Mouse (Mus musculus) midbrain, embryonic 13.5 days (tissue): ENCODE measurements around the gene Gast. TPM values are rescaled to one million over a fixed set of nuclear protein-coding genes. Genes with fewer than 3 reads are reported as not detected.

Source experiments
- ATAC-seq: fragments of 200-750 bp; cut with Nextera tagmentation; 2 replicates; pipeline ENCODE4 v1.8.0; 2017; ENCODE audit warnings: mild to moderate bottlenecking, moderate TSS enrichment, moderate library complexity
- H3K27ac ChIP-seq: fragments of 300-500 bp; sonication (generic); 2 replicates; pipeline ENCODE4 v1.5.1; 2015; ENCODE audit warnings: inconsistent platforms, mild to moderate bottlenecking, moderate library complexity
- H3K27me3 ChIP-seq: fragments of 300-500 bp; sonication (generic); 2 replicates; pipeline ENCODE4 v1.6.1; 2015; ENCODE audit warnings: mild to moderate bottlenecking, inconsistent platforms
- H3K36me3 ChIP-seq: fragments of 300-500 bp; sonication (generic); 2 replicates; pipeline ENCODE4 v1.6.1; 2015; ENCODE audit warnings: mild to moderate bottlenecking, inconsistent platforms
- H3K4me1 ChIP-seq: fragments of 300-500 bp; sonication (generic); replicated peaks from 2 replicates; pipeline ENCODE4 v1.6.1; 2015; ENCODE audit warnings: inconsistent platforms
- H3K4me2 ChIP-seq: fragments of 300-500 bp; sonication (generic); replicated peaks from 2 replicates; pipeline ENCODE4 v1.6.1; 2015; ENCODE audit warnings: moderate library complexity, mild to moderate bottlenecking, inconsistent platforms
- H3K4me3 ChIP-seq: fragments of 300-500 bp; sonication (generic); replicated peaks from 2 replicates; pipeline ENCODE4 v1.5.1; 2015; ENCODE audit warnings: mild to moderate bottlenecking, inconsistent platforms
- H3K9ac ChIP-seq: fragments of 300-500 bp; sonication (generic); replicated peaks from 2 replicates; pipeline ENCODE4 v1.6.1; 2015; ENCODE audit warnings: mild to moderate bottlenecking, inconsistent platforms
- H3K9me3 ChIP-seq: fragments of 300-500 bp; sonication (generic); 2 replicates; pipeline ENCODE4 v1.6.1; 2016; ENCODE audit warnings: mild to moderate bottlenecking, inconsistent platforms
- WGBS: fragments of 180-500 bp; shearing (Covaris S2); methylation state at CpG from one replicate; pipeline ENCODE4 v1.1.7; 2015; 5-methylcytosine and 5-hydroxymethylcytosine counted together
- polyA plus RNA-seq: library from polyadenylated mRNA; unstranded; fragments of >200 nt; fragmentation: Nextera tagmentation; extraction: Ambion mirVana; gene quantifications from 2 replicates; pipeline ENCODE4 v1.2.1, GENCODE M21; 2015

Gene Gast
- polyA plus RNA-seq: 1.2 and 2.5 TPM in 2 replicates

GRCm38 (mm10) chr11:100333944-100334457, at the start of gene Gast:
TSS of gene Gast (plus strand) at chr11:100334407.
- peak within 1 kb of the TSS; percentile 19 for H3K4me2 ChIP-seq
- 73% methylated on average over 6 of the region's 6 CpGs for WGBS

GRCm38 (mm10) chr11:100284988-100285387, 49.2 kb upstream of the Gast start:
- Histone ChIP-seq H3K4me3 (no peak overlapping the region), H3K27me3 (no peaks in the 10 kb centered on the region), H3K36me3 (no peaks in the 10 kb centered on the region), H3K27ac (no peak overlapping the region), H3K9ac (no peak overlapping the region), H3K4me2 (no peak overlapping the region), H3K4me1 (peaks cover 3% of the 10 kb centered on the region; the same call in 1 of the 2 replicates), H3K9me3 (no peaks in the 10 kb centered on the region)
- 85% methylated on average over 4 of the region's 4 CpGs for WGBS
- no peak for ATAC-seq

More at GRCm38 (mm10) chr11:100333944-100334457, at the start of gene Gast:
- peak within 1 kb of the TSS; percentile 96 for H3K27ac ChIP-seq
- ATAC-seq: no peak
- peaks cover 57% of the 10 kb centered on the region for H3K4me1 ChIP-seq
- H3K9ac ChIP-seq: no peak within 1 kb of the TSS
- H3K36me3 ChIP-seq: no peaks in the 10 kb centered on the region
- no peak within 1 kb of the TSS for H3K4me3 ChIP-seq
- H3K27me3 ChIP-seq: no peaks in the 10 kb centered on the region
- H3K9me3 ChIP-seq: no peaks in the 10 kb centered on the region

GRCm38 (mm10) chr11:100287024-100287423, 47.2 kb upstream of the Gast start:
- 36% methylated on average over 10 of the region's 10 CpGs for WGBS
- Histone ChIP-seq H3K4me3 (no peak overlapping the region), H3K9me3 (no peaks in the 10 kb centered on the region), H3K4me2 (no peak overlapping the region), H3K9ac (no peak overlapping the region), H3K4me1 (peaks cover 3% of the 10 kb centered on the region; the same call in 1 of the 2 replicates), H3K27me3 (no peaks in the 10 kb centered on the region), H3K36me3 (no peaks in the 10 kb centered on the region), H3K27ac (no peak overlapping the region)
- no peak for ATAC-seq

- ATAC-seq: no peak
- H3K4me2 ChIP-seq: no peak overlapping the region
- H3K9me3 ChIP-seq: no peaks in the 10 kb centered on the region
- 90% methylated on average over 6 of the region's 6 CpGs for WGBS
- no peaks in the 10 kb centered on the region for H3K27me3 ChIP-seq
- H3K9ac ChIP-seq: no peak overlapping the region
- H3K27ac ChIP-seq: no peak overlapping the region
- H3K4me3 ChIP-seq: no peak overlapping the region
- peaks cover 12% of the 10 kb centered on the region for H3K4me1 ChIP-seq
- no peaks in the 10 kb centered on the region for H3K36me3 ChIP-seq
Observed at GRCm38 (mm10) chr11:100288942-100289341, 45.3 kb upstream of the Gast start.

GRCm38 (mm10) chr11:100290235-100290634, 44.0 kb upstream of the Gast start:
- Histone ChIP-seq H3K27me3 (no peaks in the 10 kb centered on the region), H3K9ac (no peak overlapping the region), H3K4me2 (no peak overlapping the region), H3K4me3 (no peak overlapping the region), H3K36me3 (no peaks in the 10 kb centered on the region), H3K9me3 (no peaks in the 10 kb centered on the region), H3K27ac (no peak overlapping the region), H3K4me1 (peaks cover 12% of the 10 kb centered on the region)
- no peak for ATAC-seq
- WGBS: 32% methylated on average over 5 of the region's 5 CpGs

- Histone ChIP-seq H3K9ac (no peak overlapping the region), H3K9me3 (no peaks in the 10 kb centered on the region), H3K27ac (no peak overlapping the region), H3K36me3 (no peaks in the 10 kb centered on the region), H3K4me1 (peaks cover 9% of the 10 kb centered on the region), H3K27me3 (no peaks in the 10 kb centered on the region), H3K4me2 (no peak overlapping the region), H3K4me3 (no peak overlapping the region)
- 42% methylated on average over 6 of the region's 6 CpGs for WGBS
- ATAC-seq: no peak
Observed at GRCm38 (mm10) chr11:100292884-100293283, 41.3 kb upstream of the Gast start.

- peak overlapping the region; percentile 31; the same call in 1 of the 2 replicates for H3K4me2 ChIP-seq
- no peak overlapping the region for H3K27ac ChIP-seq
- no peaks in the 10 kb centered on the region for H3K9me3 ChIP-seq
- H3K4me3 ChIP-seq: no peak overlapping the region
- no peaks in the 10 kb centered on the region for H3K36me3 ChIP-seq
- H3K27me3 ChIP-seq: no peaks in the 10 kb centered on the region
- peaks cover 12% of the 10 kb centered on the region for H3K4me1 ChIP-seq
- no peak overlapping the region for H3K9ac ChIP-seq
- 4% methylated on average over 10 of the region's 10 CpGs for WGBS
- peak; percentile 38 for ATAC-seq
Observed at GRCm38 (mm10) chr11:100295308-100295707, 38.9 kb upstream of the Gast start.

GRCm38 (mm10) chr11:100297801-100298200, 36.4 kb upstream of the Gast start:
- peak; percentile 1; the same call in 1 of the 2 replicates for ATAC-seq
- Histone ChIP-seq H3K36me3 (no peaks in the 10 kb centered on the region), H3K4me2 (peak overlapping the region; percentile 29), H3K9me3 (no peaks in the 10 kb centered on the region), H3K4me1 (peaks cover 9% of the 10 kb centered on the region), H3K27me3 (peaks cover 3% of the 10 kb centered on the region; the same call in 1 of the 2 replicates), H3K4me3 (0 out of 2 replicates have a peak overlapping the region, but pooled peaks have one; percentile 11), H3K9ac (no peak overlapping the region), H3K27ac (no peak overlapping the region)
- WGBS: 44% methylated on average over 5 of the region's 5 CpGs

- WGBS: 23% methylated on average over 18 of the region's 18 CpGs
- H3K4me3 ChIP-seq: peak overlapping the region; percentile 11; the same call in 1 of the 2 replicates
- no peaks in the 10 kb centered on the region for H3K9me3 ChIP-seq
- H3K4me2 ChIP-seq: peak overlapping the region; percentile 29
- peaks cover 3% of the 10 kb centered on the region; the same call in 1 of the 2 replicates for H3K27me3 ChIP-seq
- H3K9ac ChIP-seq: no peak overlapping the region
- H3K4me1 ChIP-seq: 0 out of 2 replicates have a peak, but pooled peaks cover 3% of the 10 kb centered on the region
- H3K27ac ChIP-seq: no peak overlapping the region
- ATAC-seq: peak; percentile 44; the same call in 1 of the 2 replicates
- no peaks in the 10 kb centered on the region for H3K36me3 ChIP-seq
Observed at GRCm38 (mm10) chr11:100298274-100299036, 35.8 kb upstream of the Gast start.

- Histone ChIP-seq H3K4me2 (no peak overlapping the region), H3K27me3 (peaks cover 3% of the 10 kb centered on the region; the same call in 1 of the 2 replicates), H3K9ac (no peak overlapping the region), H3K4me1 (0 out of 2 replicates have a peak, but pooled peaks cover 3% of the 10 kb centered on the region), H3K9me3 (no peaks in the 10 kb centered on the region), H3K36me3 (no peaks in the 10 kb centered on the region), H3K4me3 (no peak overlapping the region), H3K27ac (no peak overlapping the region)
- WGBS: 10% methylated on average over 5 of the region's 5 CpGs
- ATAC-seq: no peak
Observed at GRCm38 (mm10) chr11:100300293-100300692, 33.9 kb upstream of the Gast start.

GRCm38 (mm10) chr11:100301292-100301691, 32.9 kb upstream of the Gast start:
- Histone ChIP-seq H3K9me3 (no peaks in the 10 kb centered on the region), H3K4me1 (0 out of 2 replicates have a peak, but pooled peaks cover 3% of the 10 kb centered on the region), H3K27me3 (peaks cover 3% of the 10 kb centered on the region; the same call in 1 of the 2 replicates), H3K36me3 (no peaks in the 10 kb centered on the region), H3K4me3 (no peak overlapping the region), H3K27ac (no peak overlapping the region), H3K9ac (no peak overlapping the region), H3K4me2 (no peak overlapping the region)
- no peak for ATAC-seq
- 84% methylated on average over 5 of the region's 5 CpGs for WGBS

GRCm38 (mm10) chr11:100307900-100308299, 26.3 kb upstream of the Gast start:
- Histone ChIP-seq H3K4me2 (no peak overlapping the region), H3K27ac (no peak overlapping the region), H3K9ac (no peak overlapping the region), H3K27me3 (no peaks in the 10 kb centered on the region), H3K9me3 (no peaks in the 10 kb centered on the region), H3K4me1 (peaks cover 7% of the 10 kb centered on the region; the same call in 1 of the 2 replicates), H3K36me3 (no peaks in the 10 kb centered on the region), H3K4me3 (no peak overlapping the region)
- no peak for ATAC-seq
- 90% methylated on average over 5 of the region's 5 CpGs for WGBS
